8 mouse cellular contexts compared by ENCODE assay signal in genomic region chr16:33517627-33518026, GRCm38 (mm10). TPM values are rescaled to one million over a fixed set of nuclear protein-coding genes. Genes with fewer than 3 reads are reported as not detected.
DNase-seq lines count a peak whose midpoint lies in the region; ATAC-seq and TF ChIP-seq lines count a peak whose summit lies in the region.

No protein-coding gene starts in this region.

- DNase-seq in heart, adult 11 months, result peak; percentile 86
- no peak for DNase-seq in heart, adult 9 months (ENCODE audit: low spot score in 2 of 2)
- peak; percentile 22 for DNase-seq in brain, embryonic 14.5 days (ENCODE audit: low read depth)
- peak; percentile 14 for DNase-seq in forebrain, postnatal 0 days
- DNase-seq in liver, embryonic 13.5 days, result no peak
- no peak for DNase-seq in yolk sac, embryonic 10.5 days (ENCODE audit: low spot score)
- DNase-seq in thymus, postnatal 4 days, result no peak
- DNase-seq in ovary, postnatal 14 days (ENCODE audit: low spot score), result no peak

- TF ChIP-seq CTCF in brain, embryonic 14.5 days (IDR thresholded peaks at IDR 0.05; ENCODE audit: borderline replicate concordance, extremely low read depth, insufficient read depth, insufficient read length), result no peak
- TF ChIP-seq CTCF in forebrain, postnatal 0 days (IDR thresholded peaks at IDR 0.05; ENCODE audit: low read depth), result no peak

- no peaks in the 10 kb centered on the region for H3K27me3 ChIP-seq in forebrain, postnatal 0 days (ENCODE audit: insufficient read depth, low read length)
- peaks cover 20% of the 10 kb centered on the region; the same call in 1 of the 2 replicates for H3K27me3 ChIP-seq in liver, embryonic 13.5 days

- 9% methylated on average over 4 of the region's 4 CpGs for WGBS in forebrain, postnatal 0 days
- WGBS in liver, embryonic 13.5 days (ENCODE audit: insufficient replicate concordance), result 33% methylated on average over 4 of the region's 4 CpGs

- no peak overlapping the region for H3K27ac ChIP-seq in forebrain, postnatal 0 days (ENCODE audit: low read depth, low read length)
- H3K27ac ChIP-seq in liver, embryonic 13.5 days, result no peak overlapping the region

- peaks cover 15% of the 10 kb centered on the region for H3K4me1 ChIP-seq in forebrain, postnatal 0 days (ENCODE audit: insufficient read depth)
- H3K4me1 ChIP-seq in liver, embryonic 13.5 days (replicated peaks), result 0 out of 2 replicates have a peak, but pooled peaks cover 5% of the 10 kb centered on the region

- H3K4me2 ChIP-seq in forebrain, postnatal 0 days (ENCODE audit: low read depth), result peak overlapping the region; percentile 85
- peak overlapping the region; percentile 51 for H3K4me2 ChIP-seq in liver, embryonic 13.5 days

- no peak for TF ChIP-seq POLR2A in brain, embryonic 14.5 days (IDR thresholded peaks at IDR 0.05; ENCODE audit: borderline replicate concordance, extremely low read depth, insufficient read depth, insufficient read length, poor library complexity, severe bottlenecking)

- no peak for ATAC-seq in forebrain, postnatal 0 days
- ATAC-seq in liver, embryonic 13.5 days (ENCODE audit: low read depth), result no peak

- no peaks in the 10 kb centered on the region for H3K9me3 ChIP-seq in forebrain, postnatal 0 days (ENCODE audit: low read length)
- no peaks in the 10 kb centered on the region for H3K9me3 ChIP-seq in liver, embryonic 13.5 days (replicated peaks)

- H3K9ac ChIP-seq in forebrain, postnatal 0 days, result peak overlapping the region; percentile 58
- no peak overlapping the region for H3K9ac ChIP-seq in liver, embryonic 13.5 days

- no peaks in the 10 kb centered on the region for H3K36me3 ChIP-seq in forebrain, postnatal 0 days (ENCODE audit: insufficient read depth)
- no peaks in the 10 kb centered on the region for H3K36me3 ChIP-seq in liver, embryonic 13.5 days

- peak overlapping the region; percentile 24; the same call in 1 of the 2 replicates for H3K4me3 ChIP-seq in forebrain, postnatal 0 days (ENCODE audit: low read depth, low read length)
- no peak overlapping the region for H3K4me3 ChIP-seq in liver, embryonic 13.5 days (replicated peaks)

RNA-seq across cellular contexts. Expression of gene Slc12a8, which starts 0.5 kb away (rescaled TPM):
- polyA plus RNA-seq in brain, embryonic 14.5 days (2012; rRNA removed), result 0.75 and 1.1 TPM in 2 replicates
- 1.1 and 2.1 TPM in 2 replicates for total RNA-seq in forebrain, postnatal 0 days (2014; rRNA removed)
- 1.1 and 1.4 TPM in 2 replicates for polyA plus RNA-seq in forebrain, postnatal 0 days (2015; fragmentation: Nextera tagmentation; extraction: Ambion mirVana)
- polyA plus RNA-seq in liver, embryonic 13.5 days (2015; fragmentation: Nextera tagmentation; extraction: Ambion mirVana), result 0.06 TPM in 1 of 2 replicates, not detected in the other

Comparison
In these comparisons a context has a peak if more than half of its experiments do, and no peak if none do; other contexts are left out.
1. DNase-seq: peak in heart, adult 11 months (single experiment), brain, embryonic 14.5 days (single experiment) and forebrain, postnatal 0 days (single experiment); none in heart, adult 9 months (0 of 2), liver, embryonic 13.5 days (single experiment), yolk sac, embryonic 10.5 days (single experiment), thymus, postnatal 4 days (single experiment) and ovary, postnatal 14 days (single experiment).